Mouse (Mus musculus) hindbrain, embryonic 14.5 days (tissue): ENCODE data around the gene Plppr3. TPM values are rescaled to one million over a fixed set of nuclear protein-coding genes. Genes with fewer than 3 reads are reported as not detected.

ENCODE experiments used
- ATAC-seq: fragments of 200-750 bp; cut with Nextera tagmentation; 2 replicates; pipeline ENCODE4 v1.8.0; 2017; ENCODE audit warnings: moderate number of reproducible peaks, mild to moderate bottlenecking, moderate TSS enrichment, moderate library complexity; ENCODE audit not compliant: low FRiP score
- DNase-seq: peaks from one replicate; pipeline ENCODE4 v3.0.0-alpha.2; 2015; ENCODE audit warnings: low spot score
- H3K27ac ChIP-seq: fragments of 300-500 bp; sonication (generic); 2 replicates; pipeline ENCODE4 v1.5.1; 2014; ENCODE audit warnings: mild to moderate bottlenecking, moderate library complexity
- H3K27me3 ChIP-seq: fragments of 300-500 bp; sonication (generic); 2 replicates; pipeline ENCODE4 v1.6.1; 2014; ENCODE audit warnings: mild to moderate bottlenecking, low read length, mixed read lengths; ENCODE audit not compliant: control insufficient read depth, insufficient read depth
- H3K36me3 ChIP-seq: fragments of 300-500 bp; sonication (generic); replicated peaks from 2 replicates; pipeline ENCODE4 v1.6.1; 2014; ENCODE audit not compliant: control insufficient read depth, insufficient read depth
- H3K4me1 ChIP-seq: fragments of 300-500 bp; sonication (generic); replicated peaks from 2 replicates; pipeline ENCODE4 v1.6.1; 2014; ENCODE audit warnings: antibody characterized with exemption, low read length, mixed read lengths; ENCODE audit not compliant: control insufficient read depth, insufficient read depth
- H3K4me2 ChIP-seq: fragments of 300-500 bp; sonication (generic); replicated peaks from 2 replicates; pipeline ENCODE4 v1.6.1; 2014; ENCODE audit warnings: mild to moderate bottlenecking, moderate library complexity
- H3K4me3 ChIP-seq: fragments of 300-500 bp; sonication (generic); replicated peaks from 2 replicates; pipeline ENCODE4 v1.5.1; 2014; ENCODE audit warnings: mild to moderate bottlenecking, low read length
- H3K9ac ChIP-seq: fragments of 300-500 bp; sonication (generic); 2 replicates; pipeline ENCODE4 v1.6.1; 2014
- H3K9me3 ChIP-seq: fragments of 300-500 bp; sonication (generic); 2 replicates; pipeline ENCODE4 v1.6.1; 2016; ENCODE audit warnings: low read length; ENCODE audit not compliant: control insufficient read depth
- WGBS: fragments of 180-500 bp; shearing (Covaris S2); extraction: QIAGEN DNeasy Blood & Tissue Kit; methylation state at CpG from one replicate; pipeline ENCODE4 v1.1.7; 2014; 5-methylcytosine and 5-hydroxymethylcytosine counted together
- polyA plus RNA-seq: library from polyadenylated mRNA; unstranded; fragments of >200 nt; fragmentation: Nextera tagmentation; extraction: Ambion mirVana; gene quantifications from 2 replicates; pipeline ENCODE4 v1.2.1, GENCODE M21; 2014

Gene Plppr3
- polyA plus RNA-seq, 1 experiment from 2014 or later = 288 TPM

DNA sequence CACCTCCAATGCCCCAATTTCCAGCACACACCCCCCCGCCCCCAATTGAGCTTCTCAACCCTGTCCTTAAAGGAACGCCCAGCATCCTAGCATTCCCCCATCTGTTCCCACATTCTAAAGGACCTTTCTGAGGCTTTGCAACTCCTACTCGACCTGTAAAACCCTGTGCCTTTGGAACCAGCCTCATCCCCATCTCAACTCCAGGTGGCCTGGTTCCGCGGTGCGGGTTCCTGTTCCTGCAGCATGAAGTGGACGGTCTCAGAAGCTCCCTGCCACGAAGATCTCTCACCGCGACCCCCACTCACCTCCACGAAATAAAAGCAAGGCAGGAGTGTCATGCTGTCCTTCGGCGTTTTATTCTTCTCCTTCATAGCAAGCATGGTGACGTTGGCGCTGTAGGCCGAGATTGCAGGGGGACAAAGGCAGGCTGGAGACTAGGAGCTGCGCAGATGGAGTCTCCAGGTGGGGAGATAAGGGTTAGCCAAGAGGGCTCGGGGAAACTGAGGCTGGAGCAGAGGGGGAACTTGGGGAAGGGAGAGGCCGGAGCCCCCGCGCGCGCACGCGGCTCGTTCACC is 632 bp downstream of the Plppr3 start:
- H3K4me1 ChIP-seq = peaks cover 41% of the 10 kb centered on the region
- peak overlapping the region; percentile 67 for H3K4me3 ChIP-seq
- ATAC-seq = no peak
- no peaks in the 10 kb centered on the region; the same call in 1 of the 2 replicates for H3K27me3 ChIP-seq
- H3K9me3 ChIP-seq = no peaks in the 10 kb centered on the region
- peak overlapping the region; percentile 96 for H3K9ac ChIP-seq
- 2% methylated on average over 18 of the region's 26 CpGs for WGBS
- H3K36me3 ChIP-seq = peaks cover 32% of the 10 kb centered on the region
- H3K27ac ChIP-seq = peak overlapping the region; percentile 96
- no peak for DNase-seq
- H3K4me2 ChIP-seq = peak overlapping the region; percentile 87

DNA sequence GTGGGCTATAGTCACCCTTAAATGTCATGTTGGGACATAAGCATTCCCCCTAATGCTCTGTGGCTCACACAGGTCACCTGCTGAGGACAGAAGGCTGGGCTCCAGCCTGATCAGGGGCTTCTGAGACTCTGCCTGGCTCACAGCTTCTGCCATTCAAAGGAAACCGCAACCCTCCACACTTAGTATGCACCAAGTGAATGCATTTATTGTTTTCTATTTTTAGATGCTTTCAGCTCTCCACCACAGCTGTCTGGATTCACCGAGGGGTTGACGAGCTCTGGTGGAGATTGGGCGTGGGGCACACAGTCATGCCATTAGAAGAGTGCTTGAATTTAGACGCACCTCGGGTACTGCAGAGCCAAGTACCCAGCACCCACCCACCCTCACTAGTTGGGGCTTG is 1.1 kb downstream of the Plppr3 start:
- H3K4me2 ChIP-seq = peak overlapping the region; percentile 87
- peaks cover 41% of the 10 kb centered on the region for H3K4me1 ChIP-seq
- peak overlapping the region; percentile 67 for H3K4me3 ChIP-seq
- peak overlapping the region; percentile 96 for H3K27ac ChIP-seq
- H3K27me3 ChIP-seq = no peaks in the 10 kb centered on the region; the same call in 1 of the 2 replicates
- peaks cover 37% of the 10 kb centered on the region for H3K36me3 ChIP-seq
- ATAC-seq (no peak), DNase-seq (no peak)
- H3K9me3 ChIP-seq = no peaks in the 10 kb centered on the region
- 2% methylated on average over 6 of the region's 6 CpGs for WGBS
- peak overlapping the region; percentile 96 for H3K9ac ChIP-seq

DNA sequence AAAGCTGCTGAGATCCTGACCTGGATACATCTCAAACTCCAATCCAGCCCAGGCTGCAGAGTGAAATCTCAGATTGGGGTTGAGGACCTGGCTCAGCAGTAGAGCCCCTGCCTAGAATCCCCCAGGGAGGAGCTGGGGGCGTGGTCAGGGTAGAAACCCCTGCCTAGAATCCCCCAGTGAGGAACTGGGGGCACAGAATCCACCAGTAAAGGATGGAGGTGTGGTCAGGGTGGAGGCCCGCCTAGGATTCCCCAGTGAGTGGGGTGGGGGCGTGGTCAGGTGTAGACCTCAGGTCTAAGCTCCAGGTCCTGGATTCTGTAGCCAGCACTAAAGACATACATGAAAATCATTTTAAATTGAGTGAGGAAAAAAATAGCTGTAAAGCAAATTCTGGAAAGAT is 1.6 kb downstream of the Plppr3 start:
- ATAC-seq (no peak), DNase-seq (no peak)
- H3K4me1 ChIP-seq = peaks cover 41% of the 10 kb centered on the region
- H3K4me2 ChIP-seq = peak overlapping the region; percentile 87
- peaks cover 39% of the 10 kb centered on the region for H3K36me3 ChIP-seq
- no peaks in the 10 kb centered on the region; the same call in 1 of the 2 replicates for H3K27me3 ChIP-seq
- no peaks in the 10 kb centered on the region for H3K9me3 ChIP-seq
- H3K27ac ChIP-seq = peak overlapping the region; percentile 96
- peak overlapping the region; percentile 67 for H3K4me3 ChIP-seq
- WGBS = 48% methylated on average over 3 of the region's 3 CpGs
- H3K9ac ChIP-seq = peak overlapping the region; percentile 96

DNA sequence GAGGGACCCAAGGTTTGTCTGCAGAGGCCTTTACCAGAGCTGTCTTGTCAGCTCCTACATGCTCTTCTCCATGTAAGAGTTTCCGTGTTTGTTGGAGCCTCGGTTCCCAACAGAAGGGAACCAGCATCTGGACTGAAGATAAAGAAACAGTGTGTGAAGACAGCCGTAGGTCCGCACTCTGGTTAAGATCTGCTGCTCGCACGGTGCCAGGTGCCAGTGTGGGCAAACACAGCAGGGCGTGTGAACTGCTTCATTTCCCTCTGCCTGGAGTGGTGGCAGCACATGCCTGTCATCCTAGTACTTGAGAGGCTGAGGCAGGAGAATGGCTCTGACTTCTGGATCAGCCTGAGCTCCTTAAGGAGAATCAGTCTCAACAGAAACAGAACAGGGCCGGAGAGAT is 2.6 kb downstream of the Plppr3 start:
- peak overlapping the region; percentile 96; the same call in 1 of the 2 replicates for H3K9ac ChIP-seq
- H3K27me3 ChIP-seq = no peaks in the 10 kb centered on the region
- no peaks in the 10 kb centered on the region for H3K9me3 ChIP-seq
- peak overlapping the region; percentile 67 for H3K4me3 ChIP-seq
- H3K36me3 ChIP-seq = peaks cover 48% of the 10 kb centered on the region
- DNase-seq (no peak), ATAC-seq (no peak)
- 93% methylated on average over 8 of the region's 8 CpGs for WGBS
- peak overlapping the region; percentile 87 for H3K4me2 ChIP-seq
- H3K27ac ChIP-seq = no peak overlapping the region
- peaks cover 41% of the 10 kb centered on the region for H3K4me1 ChIP-seq

DNA sequence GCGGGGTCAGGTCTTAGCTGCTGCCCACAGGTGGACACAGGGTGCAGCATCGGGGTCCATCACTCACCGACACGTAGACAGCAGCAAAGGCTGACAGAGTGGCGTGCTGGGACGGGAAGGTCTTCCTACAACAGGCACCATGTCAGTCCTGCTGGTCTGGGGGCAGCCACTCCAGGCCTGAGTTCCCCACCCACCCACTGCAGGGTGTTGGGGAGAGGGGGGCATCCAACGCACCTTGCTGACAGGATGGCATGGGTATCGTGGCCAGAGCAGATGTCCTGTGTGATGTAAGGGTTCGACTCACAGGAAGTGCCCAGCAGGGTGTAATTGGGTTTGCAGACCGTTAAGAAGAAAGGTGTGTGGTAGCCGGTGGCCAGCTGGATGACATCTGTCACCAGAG is 7.8 kb downstream of the Plppr3 start:
- DNase-seq = no peak
- no peak overlapping the region for H3K4me2 ChIP-seq
- H3K4me3 ChIP-seq = no peak overlapping the region
- ATAC-seq = no peak
- peaks cover 19% of the 10 kb centered on the region for H3K4me1 ChIP-seq
- H3K27ac ChIP-seq = no peak overlapping the region
- peaks cover 96% of the 10 kb centered on the region for H3K36me3 ChIP-seq
- H3K9ac ChIP-seq = no peak overlapping the region
- 83% methylated on average over 11 of the region's 11 CpGs for WGBS
- H3K27me3 ChIP-seq = no peaks in the 10 kb centered on the region
- H3K9me3 ChIP-seq = no peaks in the 10 kb centered on the region

DNA sequence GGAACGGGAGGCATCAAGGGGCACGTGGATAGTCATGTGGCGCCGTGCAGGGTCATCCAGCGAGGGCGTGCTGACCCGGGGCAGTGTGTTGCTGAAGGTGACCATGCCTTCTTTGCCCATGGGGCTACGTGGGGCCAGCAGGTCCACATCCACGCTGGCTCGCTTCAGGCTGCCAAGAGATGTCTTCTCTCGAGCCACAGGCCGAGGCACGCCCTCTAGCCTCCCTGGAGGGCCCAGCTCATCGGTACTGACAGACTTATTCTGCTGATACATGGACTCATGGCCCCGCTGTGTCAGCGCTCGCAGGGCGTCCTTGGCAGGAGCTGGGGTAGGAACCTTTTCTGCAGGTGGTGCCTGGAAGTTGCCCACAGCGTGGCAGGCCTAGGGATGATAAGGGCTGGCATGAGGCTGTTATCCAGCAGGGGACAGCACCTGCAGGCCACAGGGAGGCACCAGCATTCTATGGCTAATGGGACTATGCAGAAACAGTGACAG is 8.6 kb downstream of the Plppr3 start:
- Histone ChIP-seq H3K27ac (no peak overlapping the region), H3K36me3 (peaks cover 96% of the 10 kb centered on the region), H3K4me2 (no peak overlapping the region), H3K27me3 (no peaks in the 10 kb centered on the region), H3K9ac (0 out of 2 replicates have a peak overlapping the region, but pooled peaks have one; percentile 16), H3K9me3 (no peaks in the 10 kb centered on the region), H3K4me1 (peaks cover 13% of the 10 kb centered on the region), H3K4me3 (no peak overlapping the region)
- ATAC-seq (no peak), DNase-seq (no peak)
- WGBS = 74% methylated on average over 19 of the region's 19 CpGs

DNA sequence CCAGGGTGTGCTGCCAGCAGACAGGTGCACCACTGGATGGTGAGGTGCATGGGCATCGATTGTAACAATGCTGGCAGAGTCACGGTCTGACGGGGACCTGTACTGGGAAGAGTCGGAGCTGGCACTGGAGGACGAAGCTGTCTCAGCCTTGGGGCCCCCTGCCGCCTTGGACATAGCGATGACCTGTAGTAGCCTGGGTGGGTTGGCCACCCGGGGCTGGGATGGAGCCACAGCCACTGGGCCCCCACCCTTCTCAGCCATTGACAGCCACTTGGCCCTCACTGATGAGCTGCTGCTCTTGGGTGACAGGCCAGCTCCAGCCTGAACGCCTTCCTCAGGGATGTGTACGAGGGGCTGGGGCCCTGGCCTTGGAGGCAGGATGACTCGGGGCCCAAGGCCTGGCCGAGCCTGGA is 9.2 kb downstream of the Plppr3 start:
- DNase-seq = no peak
- Histone ChIP-seq H3K4me2 (no peak overlapping the region), H3K9ac (no peak overlapping the region), H3K36me3 (peaks cover 96% of the 10 kb centered on the region), H3K4me1 (peaks cover 13% of the 10 kb centered on the region), H3K4me3 (no peak overlapping the region), H3K27me3 (no peaks in the 10 kb centered on the region), H3K27ac (0 out of 2 replicates have a peak overlapping the region, but pooled peaks have one; percentile 26), H3K9me3 (no peaks in the 10 kb centered on the region)
- WGBS = 56% methylated on average over 12 of the region's 12 CpGs
- ATAC-seq = 0 out of 2 replicates have a peak, but pooled peaks have one; percentile 9

DNA sequence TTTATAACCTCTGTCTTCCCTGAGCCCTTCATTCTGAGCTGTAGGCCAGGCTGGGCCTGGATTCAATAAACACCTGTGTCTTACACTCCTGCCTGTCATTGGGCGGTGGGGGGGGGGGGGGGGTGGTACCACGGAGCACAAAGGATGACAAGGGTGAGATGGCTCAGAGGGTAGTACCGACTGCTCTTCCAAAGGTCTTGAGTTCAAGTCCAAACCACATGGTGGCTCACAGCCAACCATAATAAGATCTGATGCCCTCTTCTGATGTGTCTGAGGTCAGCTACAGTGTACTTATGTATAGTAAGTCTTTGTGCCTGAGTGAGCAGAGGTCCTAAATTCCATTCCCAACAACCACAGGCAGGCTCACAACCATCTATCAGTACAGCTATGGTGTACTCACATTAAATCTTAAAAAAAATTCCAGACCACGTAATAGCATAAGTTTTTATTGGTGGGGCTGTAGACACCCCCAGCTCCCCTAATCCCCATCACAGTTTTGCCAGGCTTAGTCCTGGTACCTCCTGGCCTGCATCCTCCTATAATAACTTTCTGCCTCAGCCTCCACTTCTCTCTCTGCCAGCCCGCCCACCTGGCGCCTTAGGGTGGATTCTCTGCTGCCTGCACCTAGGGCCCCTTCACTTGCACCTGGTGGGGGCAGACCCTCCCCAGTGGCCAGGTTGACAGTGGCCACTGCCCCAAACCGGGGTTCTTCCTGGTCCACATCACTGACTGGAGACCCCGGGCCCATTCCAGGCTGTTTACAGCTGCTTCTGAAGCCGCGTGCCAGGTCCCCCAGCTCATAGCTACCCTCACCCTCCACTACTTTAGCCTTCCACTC is 9.9 kb downstream of the Plppr3 start:
- H3K9ac ChIP-seq = no peak overlapping the region
- 0 out of 2 replicates have a peak overlapping the region, but pooled peaks have one; percentile 26 for H3K27ac ChIP-seq
- 0 out of 2 replicates have a peak, but pooled peaks have one; percentile 4 for ATAC-seq
- peaks cover 9% of the 10 kb centered on the region for H3K4me1 ChIP-seq
- H3K27me3 ChIP-seq = no peaks in the 10 kb centered on the region
- peaks cover 96% of the 10 kb centered on the region for H3K36me3 ChIP-seq
- H3K4me2 ChIP-seq = no peak overlapping the region
- 60% methylated on average over 10 of the region's 10 CpGs for WGBS
- no peaks in the 10 kb centered on the region for H3K9me3 ChIP-seq
- DNase-seq = no peak
- H3K4me3 ChIP-seq = no peak overlapping the region

DNA sequence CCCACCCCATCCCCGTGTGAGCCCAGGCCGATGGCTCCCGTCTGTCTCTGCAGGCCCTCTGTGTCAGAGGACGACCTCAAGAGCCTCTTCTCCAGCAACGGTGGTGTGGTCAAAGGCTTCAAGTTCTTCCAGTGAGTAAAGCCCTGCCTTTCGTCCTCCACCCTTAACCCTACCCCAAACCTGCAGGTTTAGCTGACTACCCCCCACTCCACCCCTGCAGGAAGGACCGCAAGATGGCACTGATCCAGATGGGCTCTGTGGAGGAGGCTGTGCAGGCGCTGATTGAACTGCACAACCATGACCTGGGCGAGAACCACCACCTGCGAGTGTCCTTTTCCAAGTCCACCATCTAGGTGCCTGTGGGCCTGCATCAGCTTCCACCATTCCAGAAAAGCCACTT is 11.5 kb downstream of the Plppr3 start:
- Histone ChIP-seq H3K4me2 (no peak overlapping the region), H3K9ac (no peak overlapping the region), H3K4me3 (no peak overlapping the region), H3K27ac (no peak overlapping the region), H3K4me1 (peaks cover 16% of the 10 kb centered on the region), H3K36me3 (peaks cover 97% of the 10 kb centered on the region), H3K27me3 (no peaks in the 10 kb centered on the region), H3K9me3 (no peaks in the 10 kb centered on the region)
- no peak for DNase-seq
- ATAC-seq = no peak
- 72% methylated on average over 10 of the region's 10 CpGs for WGBS
